Comparison of ENCODE assay signal across 8 mouse cellular contexts in the genomic region with DNA sequence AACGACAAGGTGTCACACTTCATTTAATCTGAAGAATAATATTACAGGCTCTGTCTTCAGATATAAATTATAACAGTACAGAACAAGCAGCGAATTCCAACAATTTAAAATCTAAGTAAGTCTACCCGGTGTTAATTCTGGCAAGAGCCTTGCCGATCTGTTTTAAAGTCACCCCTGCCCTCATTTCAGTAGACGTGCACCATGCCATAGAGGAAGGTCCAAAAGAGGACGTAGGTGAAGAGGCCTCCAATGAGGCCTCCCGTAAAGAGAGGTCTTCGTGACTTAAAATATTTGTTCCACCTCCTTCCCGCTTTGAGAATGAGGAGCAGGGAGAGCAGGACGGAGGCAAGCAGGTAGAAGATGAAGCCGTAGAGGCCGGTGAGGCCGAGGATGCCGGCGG. TPM values are rescaled to one million over a fixed set of nuclear protein-coding genes. Genes with fewer than 3 reads are reported as not detected.
DNase-seq lines count a peak whose midpoint lies in the region; ATAC-seq and TF ChIP-seq lines count a peak whose summit lies in the region.

No protein-coding gene starts in this region.

- peak overlapping the region; percentile 76 for H3K4me2 ChIP-seq in lung, embryonic 14.5 days
- peak overlapping the region; percentile 93 for H3K4me2 ChIP-seq in intestine, embryonic 14.5 days (ENCODE audit: low read length)
- peak overlapping the region; percentile 79 for H3K4me2 ChIP-seq in neural tube, embryonic 14.5 days (ENCODE audit: low read depth, low read length)

- H3K4me3 ChIP-seq in lung, embryonic 14.5 days (ENCODE audit: low read depth, low read length), result peak overlapping the region; percentile 96
- H3K4me3 ChIP-seq in cortical plate, adult 2 months (ENCODE audit: insufficient read depth, low read length), result peak overlapping the region; percentile 84
- H3K4me3 ChIP-seq in intestine, embryonic 14.5 days (ENCODE audit: low read depth, low read length), result peak overlapping the region; percentile 91
- peak overlapping the region; percentile 83 for H3K4me3 ChIP-seq in neural tube, embryonic 14.5 days (ENCODE audit: low read depth, low read length)

- no peaks in the 10 kb centered on the region for H3K27me3 ChIP-seq in lung, embryonic 14.5 days (ENCODE audit: insufficient read depth, low read length)
- H3K27me3 ChIP-seq in intestine, embryonic 14.5 days (replicated peaks; ENCODE audit: control insufficient read depth, insufficient read depth, low read length), result no peaks in the 10 kb centered on the region
- no peaks in the 10 kb centered on the region for H3K27me3 ChIP-seq in neural tube, embryonic 14.5 days (ENCODE audit: control insufficient read depth, insufficient read depth, low read length)

- peaks cover 33% of the 10 kb centered on the region for H3K36me3 ChIP-seq in lung, embryonic 14.5 days (ENCODE audit: insufficient read depth)
- H3K36me3 ChIP-seq in intestine, embryonic 14.5 days (ENCODE audit: control insufficient read depth, insufficient read depth, low read length), result peaks cover 26% of the 10 kb centered on the region
- no peaks in the 10 kb centered on the region for H3K36me3 ChIP-seq in neural tube, embryonic 14.5 days (ENCODE audit: control insufficient read depth, insufficient read depth, low read length)

- peak overlapping the region; percentile 93 for H3K9ac ChIP-seq in lung, embryonic 14.5 days
- H3K9ac ChIP-seq in intestine, embryonic 14.5 days (ENCODE audit: low read length), result peak overlapping the region; percentile 88
- H3K9ac ChIP-seq in neural tube, embryonic 14.5 days (replicated peaks; ENCODE audit: low read depth, low read length), result peak overlapping the region; percentile 88

- no peak for DNase-seq in lung, embryonic 14.5 days
- no peak for DNase-seq in lung, postnatal 36 days
- no peak for DNase-seq in intestine, embryonic 14.5 days (ENCODE audit: low spot score)
- DNase-seq in right cerebral cortex, postnatal 36 days (ENCODE audit: low spot score in 2 of 2), result no peak
- DNase-seq in T-cell, adult 2 months (ENCODE audit: low spot score), result no peak
- no peak for DNase-seq in Muller cell, postnatal 12 days (ENCODE audit: inconsistent ontology term)

- WGBS in lung, embryonic 14.5 days, result under 1% methylated on average over 15 of the region's 15 CpGs
- WGBS in intestine, embryonic 14.5 days, result 1% methylated on average over 15 of the region's 15 CpGs
- 2% methylated on average over 15 of the region's 15 CpGs for WGBS in neural tube, embryonic 14.5 days

- peaks cover 15% of the 10 kb centered on the region; the same call in 1 of the 2 replicates for H3K4me1 ChIP-seq in lung, embryonic 14.5 days (ENCODE audit: insufficient read depth)
- peaks cover 5% of the 10 kb centered on the region; the same call in 1 of the 2 replicates for H3K4me1 ChIP-seq in cortical plate, adult 2 months (ENCODE audit: control insufficient read depth, insufficient read depth, low read length)
- peaks cover 30% of the 10 kb centered on the region for H3K4me1 ChIP-seq in intestine, embryonic 14.5 days (replicated peaks; ENCODE audit: control insufficient read depth, insufficient read depth, low read length)
- H3K4me1 ChIP-seq in neural tube, embryonic 14.5 days (ENCODE audit: control insufficient read depth, insufficient read depth, low read length), result peaks cover 17% of the 10 kb centered on the region

- no peak for TF ChIP-seq POLR2A in cortical plate, adult 2 months (IDR thresholded peaks at IDR 0.05; ENCODE audit: extremely low read depth, insufficient read depth, low read length)

- no peaks in the 10 kb centered on the region for H3K9me3 ChIP-seq in lung, embryonic 14.5 days (ENCODE audit: low read depth, low read length)
- H3K9me3 ChIP-seq in intestine, embryonic 14.5 days (ENCODE audit: control insufficient read depth, low read length), result no peaks in the 10 kb centered on the region
- H3K9me3 ChIP-seq in neural tube, embryonic 14.5 days (ENCODE audit: control insufficient read depth, low read length), result no peaks in the 10 kb centered on the region

- H3K27ac ChIP-seq in lung, embryonic 14.5 days (ENCODE audit: low read depth), result peak overlapping the region; percentile 87
- 0 out of 2 replicates have a peak overlapping the region, but pooled peaks have one; percentile 53 for H3K27ac ChIP-seq in cortical plate, adult 2 months (ENCODE audit: insufficient read depth, low read length)
- peak overlapping the region; percentile 97 for H3K27ac ChIP-seq in intestine, embryonic 14.5 days (ENCODE audit: low read depth)
- H3K27ac ChIP-seq in neural tube, embryonic 14.5 days (ENCODE audit: low read depth, low read length), result peak overlapping the region; percentile 87; the same call in 1 of the 2 replicates

- no peak for TF ChIP-seq CTCF in lung, embryonic 14.5 days (IDR thresholded peaks at IDR 0.05; ENCODE audit: low read depth)
- no peak for TF ChIP-seq CTCF in cortical plate, adult 2 months (IDR thresholded peaks at IDR 0.05; ENCODE audit: extremely low read depth, insufficient read depth, low read length)

- ATAC-seq in lung, embryonic 14.5 days (ENCODE audit: insufficient read depth), result no peak
- no peak for ATAC-seq in intestine, embryonic 14.5 days (replicated peaks; ENCODE audit: low FRiP score, low TSS enrichment, low read depth)
- ATAC-seq in neural tube, embryonic 14.5 days (ENCODE audit: low read depth), result no peak; the same call in 1 of the 2 replicates

RNA-seq across cellular contexts. Expression of gene Emc6, which starts 0.7 kb away (rescaled TPM):
- 118 and 135 TPM in 2 replicates for polyA plus RNA-seq in lung, embryonic 14.5 days (2014; fragmentation: Nextera tagmentation; extraction: Ambion mirVana)
- polyA plus RNA-seq in cortical plate, adult 2 months (2012; rRNA removed), result 62.8 and 69.7 TPM in 2 replicates
- 123 and 130 TPM in 2 replicates for polyA plus RNA-seq in intestine, embryonic 14.5 days (2014; fragmentation: Nextera tagmentation; extraction: Ambion mirVana)
- polyA plus RNA-seq in neural tube, embryonic 14.5 days (2014; fragmentation: Nextera tagmentation; extraction: Ambion mirVana), result 147 and 158 TPM in 2 replicates

RNA-seq across cellular contexts. Expression of gene Tax1bp3, which starts 0.7 kb away (rescaled TPM):
- 252 and 263 TPM in 2 replicates for polyA plus RNA-seq in lung, embryonic 14.5 days (2014; fragmentation: Nextera tagmentation; extraction: Ambion mirVana)
- 13.3 and 13.6 TPM in 2 replicates for polyA plus RNA-seq in cortical plate, adult 2 months (2012; rRNA removed)
- polyA plus RNA-seq in intestine, embryonic 14.5 days (2014; fragmentation: Nextera tagmentation; extraction: Ambion mirVana), result 233 and 258 TPM in 2 replicates
- 103 and 149 TPM in 2 replicates for polyA plus RNA-seq in neural tube, embryonic 14.5 days (2014; fragmentation: Nextera tagmentation; extraction: Ambion mirVana)

RNA-seq across cellular contexts. Expression of gene P2rx5, which starts 16.0 kb away (rescaled TPM):
- polyA plus RNA-seq in lung, embryonic 14.5 days (2014; fragmentation: Nextera tagmentation; extraction: Ambion mirVana), result 0.15 and 0.21 TPM in 2 replicates
- polyA plus RNA-seq in cortical plate, adult 2 months (2012; rRNA removed), result 0.35 and 0.68 TPM in 2 replicates
- polyA plus RNA-seq in intestine, embryonic 14.5 days (2014; fragmentation: Nextera tagmentation; extraction: Ambion mirVana), result 0.07 TPM in 1 of 2 replicates, not detected in the other
- 0.39 and 0.57 TPM in 2 replicates for polyA plus RNA-seq in neural tube, embryonic 14.5 days (2014; fragmentation: Nextera tagmentation; extraction: Ambion mirVana)

RNA-seq across cellular contexts. Expression of gene Ctns, which starts 22.7 kb away (rescaled TPM):
- polyA plus RNA-seq in lung, embryonic 14.5 days (2014; fragmentation: Nextera tagmentation; extraction: Ambion mirVana), result 11.4 and 12.7 TPM in 2 replicates
- polyA plus RNA-seq in cortical plate, adult 2 months (2012; rRNA removed), result 23.5 and 24.5 TPM in 2 replicates
- 15.6 and 17.0 TPM in 2 replicates for polyA plus RNA-seq in intestine, embryonic 14.5 days (2014; fragmentation: Nextera tagmentation; extraction: Ambion mirVana)
- 17.2 and 20.6 TPM in 2 replicates for polyA plus RNA-seq in neural tube, embryonic 14.5 days (2014; fragmentation: Nextera tagmentation; extraction: Ambion mirVana)

RNA-seq across cellular contexts. Expression of gene Shpk, which starts 23.1 kb away (rescaled TPM):
- polyA plus RNA-seq in lung, embryonic 14.5 days (2014; fragmentation: Nextera tagmentation; extraction: Ambion mirVana), result 0.93 and 1.3 TPM in 2 replicates
- 4.1 and 4.4 TPM in 2 replicates for polyA plus RNA-seq in cortical plate, adult 2 months (2012; rRNA removed)
- 1.1 and 1.2 TPM in 2 replicates for polyA plus RNA-seq in intestine, embryonic 14.5 days (2014; fragmentation: Nextera tagmentation; extraction: Ambion mirVana)
- 1.6 and 2.3 TPM in 2 replicates for polyA plus RNA-seq in neural tube, embryonic 14.5 days (2014; fragmentation: Nextera tagmentation; extraction: Ambion mirVana)
